Mouse (Mus musculus) hindbrain, postnatal 0 days (tissue): ENCODE measurements around the gene Vps13c. TPM values are rescaled to one million over a fixed set of nuclear protein-coding genes. Genes with fewer than 3 reads are reported as not detected.
A peak's percentile ranks its signal among the peaks of the same experiment; 100 is the strongest.

Experiments
- ATAC-seq: fragments of 200-750 bp; cut with Nextera tagmentation; 2 replicates; pipeline ENCODE4 v1.8.0; 2017; ENCODE audit warnings: mild to moderate bottlenecking, moderate TSS enrichment, moderate library complexity
- DNase-seq: peaks from one replicate; pipeline ENCODE4 v3.0.0-alpha.2; 2015; ENCODE audit warnings: low spot score
- H3K27ac ChIP-seq: fragments of 300-500 bp; sonication (generic); 2 replicates; pipeline ENCODE4 v1.5.1; 2014; ENCODE audit warnings: mild to moderate bottlenecking
- H3K27me3 ChIP-seq: fragments of 300-500 bp; sonication (generic); 2 replicates; pipeline ENCODE4 v1.6.1; 2014; ENCODE audit warnings: low read length, mixed read lengths; ENCODE audit not compliant: insufficient read depth
- H3K36me3 ChIP-seq: fragments of 300-500 bp; sonication (generic); 2 replicates; pipeline ENCODE4 v1.6.1; 2014; ENCODE audit warnings: low read length, mixed read lengths; ENCODE audit not compliant: insufficient read depth
- H3K4me1 ChIP-seq: fragments of 300-500 bp; sonication (generic); 2 replicates; pipeline ENCODE4 v1.6.1; 2014; ENCODE audit warnings: antibody characterized with exemption, low read length, mixed read lengths; ENCODE audit not compliant: insufficient read depth
- H3K4me2 ChIP-seq: fragments of 300-500 bp; sonication (generic); 2 replicates; pipeline ENCODE4 v1.6.1; 2014; ENCODE audit warnings: low read depth, mild to moderate bottlenecking, low read length, moderate library complexity, mixed read lengths
- H3K4me3 ChIP-seq: fragments of 300-500 bp; sonication (generic); 2 replicates; pipeline ENCODE4 v1.5.1; 2014; ENCODE audit warnings: low read length
- H3K9ac ChIP-seq: fragments of 300-500 bp; sonication (generic); replicated peaks from 2 replicates; pipeline ENCODE4 v1.6.1; 2014; ENCODE audit warnings: mild to moderate bottlenecking, low read length, moderate library complexity, mixed read lengths
- H3K9me3 ChIP-seq: fragments of 300-500 bp; sonication (generic); 2 replicates; pipeline ENCODE4 v1.6.1; 2016; ENCODE audit warnings: low read length, mixed read lengths
- CTCF ChIP-seq: IDR thresholded peaks from 2 replicates; pipeline ENCODE4 v1.5.1; 2016; ENCODE audit warnings: antibody characterized with exemption, control low read depth, low read depth
- WGBS: fragments of 180-500 bp; shearing (Covaris S2); extraction: QIAGEN DNeasy Blood & Tissue Kit; methylation state at CpG from one replicate; pipeline ENCODE4 v1.1.7; 2014; 5-methylcytosine and 5-hydroxymethylcytosine counted together
- polyA plus RNA-seq: library from polyadenylated mRNA; unstranded; fragments of >200 nt; fragmentation: Nextera tagmentation; extraction: Ambion mirVana; gene quantifications from 2 replicates; pipeline ENCODE4 v1.2.1, GENCODE M21; 2015
- total RNA-seq: library from RNA; depleted of rRNA; stranded (reverse); fragments of >200 nt; gene quantifications from 2 replicates; pipeline ENCODE4 v1.2.3, GENCODE M21; 2014

Gene Vps13c
- total and polyA plus RNA-seq, 2 experiments from 2014 or later = 7.5 to 25.8 TPM

DNA sequence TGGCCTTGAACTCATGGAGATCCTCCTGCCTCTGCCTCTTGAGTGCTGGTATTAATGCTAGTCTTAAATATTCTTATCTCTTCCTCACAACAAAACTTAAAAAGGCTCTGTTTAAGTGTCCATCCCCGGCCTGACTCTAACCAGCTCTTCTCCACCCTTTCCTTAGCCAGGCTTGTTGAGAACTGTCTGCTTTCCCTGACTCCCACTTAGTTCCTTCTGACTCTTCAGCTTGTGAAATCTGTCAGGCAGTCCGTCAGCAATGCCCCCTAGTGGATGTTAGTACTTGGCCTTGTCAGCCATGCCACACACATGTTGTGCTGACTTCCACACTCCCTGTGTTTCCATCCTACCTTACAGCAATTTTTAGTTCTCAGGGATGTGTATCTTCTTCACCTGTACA is 35.1 kb downstream of the Vps13c start:
- peak; percentile 60 for DNase-seq
- ATAC-seq = no peak

DNA sequence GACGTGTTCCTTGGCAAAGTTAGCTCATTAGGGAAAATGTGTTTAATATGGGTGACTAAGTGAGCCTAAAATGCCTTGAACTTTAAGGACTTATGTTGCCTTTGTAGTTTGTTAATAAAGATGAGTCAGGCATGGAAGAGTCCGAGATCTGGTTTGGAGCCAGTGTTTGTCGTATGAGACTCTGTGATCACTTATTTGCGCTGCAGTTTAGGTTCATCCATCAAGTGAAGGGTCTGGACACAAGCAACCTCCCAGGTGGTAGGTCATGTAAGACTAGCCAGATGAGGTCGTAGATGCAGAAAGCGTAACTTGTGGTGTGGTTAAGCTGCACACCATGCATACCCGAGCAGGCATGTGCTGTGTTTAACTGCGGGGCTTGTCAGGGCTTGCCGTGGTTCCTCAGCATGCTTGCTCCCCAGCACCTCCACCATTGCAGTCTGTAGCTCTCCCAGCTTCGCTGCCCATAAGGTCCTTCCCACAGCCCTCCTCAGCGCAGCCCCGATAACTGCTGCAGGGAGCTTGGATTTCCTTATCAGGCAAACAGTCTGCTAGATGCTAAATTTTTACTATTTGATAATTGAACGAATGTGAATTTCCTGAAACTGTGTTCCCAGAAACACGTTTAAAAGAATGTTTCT is 37.0 kb downstream of the Vps13c start:
- Histone ChIP-seq H3K4me3 (no peak overlapping the region), H3K4me1 (no peaks in the 10 kb centered on the region), H3K36me3 (0 out of 2 replicates have a peak, but pooled peaks cover 5% of the 10 kb centered on the region), H3K27me3 (no peaks in the 10 kb centered on the region), H3K9me3 (no peaks in the 10 kb centered on the region), H3K27ac (no peak overlapping the region), H3K9ac (no peak overlapping the region), H3K4me2 (no peak overlapping the region)
- WGBS = 86% methylated on average over 14 of the region's 14 CpGs
- no peak for TF ChIP-seq CTCF
- ATAC-seq = no peak
- DNase-seq = no peak

More for the DNA sequence above, 35.1 kb downstream of the Vps13c start:
- H3K27me3 ChIP-seq = no peaks in the 10 kb centered on the region
- no peaks in the 10 kb centered on the region for H3K36me3 ChIP-seq
- no peaks in the 10 kb centered on the region for H3K9me3 ChIP-seq
- H3K27ac ChIP-seq = no peak overlapping the region
- H3K9ac ChIP-seq = no peak overlapping the region
- WGBS = 59% methylated on average over 2 of the region's 2 CpGs
- H3K4me3 ChIP-seq = no peak overlapping the region
- H3K4me2 ChIP-seq = no peak overlapping the region
- H3K4me1 ChIP-seq = no peaks in the 10 kb centered on the region
- peak; percentile 73 for TF ChIP-seq CTCF

DNA sequence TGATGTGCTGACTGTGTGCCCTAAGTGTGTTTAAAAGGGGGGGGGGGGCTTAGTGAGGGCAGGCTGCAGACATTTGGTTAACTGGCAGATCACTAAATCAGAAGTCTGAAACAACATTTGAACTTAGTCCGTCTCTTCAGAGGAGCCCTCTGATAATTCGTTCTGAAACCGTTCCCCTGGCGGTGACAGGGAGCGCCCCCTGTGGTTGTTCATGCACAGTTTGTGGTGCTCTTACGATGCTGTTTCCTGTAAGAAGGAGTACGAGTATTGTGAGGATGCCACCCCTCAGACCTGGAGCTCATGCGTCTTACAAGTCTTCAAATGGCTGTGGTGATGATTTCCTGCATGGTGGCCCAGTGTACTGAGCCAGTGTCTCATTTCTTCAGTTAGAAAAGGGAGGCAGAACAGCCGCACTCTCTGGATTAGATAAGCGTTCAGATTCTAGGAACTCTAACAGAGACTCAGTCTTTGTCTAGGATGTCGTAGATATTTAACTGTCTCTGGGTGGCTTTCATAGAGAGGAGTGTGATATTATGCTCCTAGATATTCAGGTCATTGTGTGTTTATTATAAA is 38.1 kb downstream of the Vps13c start:
- no peak for TF ChIP-seq CTCF
- 91% methylated on average over 11 of the region's 11 CpGs for WGBS
- ATAC-seq (no peak), DNase-seq (no peak)
- H3K4me1 ChIP-seq = no peaks in the 10 kb centered on the region
- H3K4me3 ChIP-seq = no peak overlapping the region
- H3K9ac ChIP-seq = no peak overlapping the region
- H3K36me3 ChIP-seq = 0 out of 2 replicates have a peak, but pooled peaks cover 5% of the 10 kb centered on the region
- H3K9me3 ChIP-seq = no peaks in the 10 kb centered on the region
- H3K27ac ChIP-seq = no peak overlapping the region
- no peak overlapping the region for H3K4me2 ChIP-seq
- no peaks in the 10 kb centered on the region for H3K27me3 ChIP-seq

DNA sequence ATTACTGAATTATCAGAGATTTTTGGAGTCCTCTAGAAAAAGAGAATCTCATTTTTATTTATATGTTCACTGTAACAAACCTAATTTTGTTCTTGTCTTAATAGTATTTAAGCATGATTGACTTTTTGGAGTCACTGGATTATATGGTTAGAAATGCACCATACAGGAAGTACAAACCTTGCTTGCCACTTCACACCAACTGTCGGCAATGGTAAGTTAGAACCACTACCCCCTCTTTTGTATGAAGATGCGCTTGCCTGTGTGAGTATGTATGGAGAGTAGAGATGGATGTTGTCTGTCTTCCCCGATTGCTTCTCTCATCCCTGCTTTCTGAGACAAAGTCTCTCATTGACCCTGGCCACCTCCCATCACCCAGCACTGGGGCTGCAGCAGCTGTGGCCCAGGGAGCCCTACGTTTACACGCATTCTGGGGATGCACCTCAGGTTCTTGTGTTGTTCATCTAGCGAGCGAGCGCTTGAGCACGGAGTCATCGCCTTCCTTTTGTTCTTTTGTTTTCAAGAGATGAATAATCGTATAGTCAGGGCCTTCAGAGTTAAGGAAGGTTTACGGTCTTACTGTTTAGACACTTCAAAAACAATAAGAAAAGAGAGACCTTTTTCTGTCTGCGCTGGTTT is 43.3 kb downstream of the Vps13c start:
- H3K27me3 ChIP-seq = no peaks in the 10 kb centered on the region
- no peak for TF ChIP-seq CTCF
- peaks cover 13% of the 10 kb centered on the region for H3K36me3 ChIP-seq
- H3K4me1 ChIP-seq = no peaks in the 10 kb centered on the region
- no peak overlapping the region for H3K4me2 ChIP-seq
- no peak overlapping the region for H3K27ac ChIP-seq
- ATAC-seq (no peak), DNase-seq (no peak)
- no peak overlapping the region for H3K4me3 ChIP-seq
- no peak overlapping the region for H3K9ac ChIP-seq
- H3K9me3 ChIP-seq = no peaks in the 10 kb centered on the region
- 63% methylated on average over 13 of the region's 13 CpGs for WGBS

DNA sequence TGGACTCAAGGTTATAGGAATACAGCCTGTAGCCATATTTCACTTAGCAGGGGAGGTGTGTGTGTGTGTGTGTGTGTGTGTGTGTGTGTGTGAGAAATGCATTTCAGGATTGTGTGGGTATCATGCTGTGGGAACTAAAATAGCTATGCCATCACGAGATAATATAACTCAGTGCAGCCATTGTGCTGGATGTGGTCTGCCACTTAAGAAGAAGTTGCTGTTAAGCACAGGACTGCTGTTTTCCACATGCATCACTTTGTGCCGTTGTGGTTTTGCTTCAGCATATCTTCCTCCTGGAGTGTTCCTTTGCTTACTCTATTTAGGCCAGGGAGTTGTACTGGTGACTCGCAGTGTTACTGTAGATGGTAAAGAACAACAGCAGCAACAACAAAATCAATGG is 43.9 kb downstream of the Vps13c start:
- WGBS = 78% methylated on average over 3 of the region's 3 CpGs
- no peak for DNase-seq
- TF ChIP-seq CTCF = no peak

DNA sequence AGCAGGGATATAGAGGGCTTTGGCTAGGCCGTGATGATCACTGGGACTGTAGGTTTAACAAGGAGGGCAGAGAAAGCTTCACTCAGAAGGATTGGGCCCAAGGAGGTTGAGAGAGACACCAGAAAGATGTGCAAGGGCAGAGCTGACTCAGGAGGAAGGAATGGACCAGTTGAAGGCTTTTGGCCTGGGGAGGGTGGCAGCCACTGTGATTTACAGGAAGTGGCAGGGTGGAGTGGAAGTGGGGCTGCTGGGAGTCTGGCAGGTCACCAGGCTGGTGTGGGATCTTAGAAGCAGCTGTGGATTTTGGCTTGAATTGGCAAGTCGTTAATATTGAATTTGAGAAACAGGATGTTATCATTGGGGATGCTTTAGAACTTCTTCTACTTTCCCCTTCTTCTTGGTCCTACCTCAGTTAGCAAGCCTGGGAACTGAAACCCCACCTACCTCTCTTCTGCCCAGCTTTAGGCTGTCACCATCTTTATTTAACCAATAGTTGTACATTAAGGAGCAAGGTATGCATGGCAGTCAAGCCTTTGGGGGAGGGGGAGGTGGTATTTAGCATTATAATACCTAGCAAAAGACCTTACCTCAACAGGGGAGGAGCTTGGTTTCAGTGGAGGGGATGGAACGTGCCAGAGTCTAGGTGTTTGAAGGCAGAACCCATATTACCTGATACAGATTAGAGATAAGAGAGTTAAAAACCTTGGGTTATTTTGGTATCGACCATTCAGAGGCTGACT is 47.0 kb downstream of the Vps13c start:
- Histone ChIP-seq H3K4me3 (no peak overlapping the region), H3K36me3 (peaks cover 8% of the 10 kb centered on the region), H3K4me1 (no peaks in the 10 kb centered on the region), H3K27me3 (no peaks in the 10 kb centered on the region), H3K9ac (no peak overlapping the region), H3K9me3 (no peaks in the 10 kb centered on the region), H3K27ac (no peak overlapping the region), H3K4me2 (no peak overlapping the region)
- no peak for TF ChIP-seq CTCF
- ATAC-seq (no peak), DNase-seq (no peak)
- WGBS = 89% methylated on average over 4 of the region's 4 CpGs

More for the DNA sequence above, 43.9 kb downstream of the Vps13c start:
- no peak for ATAC-seq
- Histone ChIP-seq H3K4me2 (no peak overlapping the region), H3K27ac (no peak overlapping the region), H3K36me3 (peaks cover 13% of the 10 kb centered on the region), H3K4me1 (no peaks in the 10 kb centered on the region), H3K9ac (no peak overlapping the region), H3K4me3 (no peak overlapping the region), H3K27me3 (no peaks in the 10 kb centered on the region), H3K9me3 (no peaks in the 10 kb centered on the region)
